Mouse (Mus musculus) kidney, postnatal 36 days (tissue): ENCODE measurements at regions not wholly inside any gene's neighbourhood (a gene's known extent, or its start where the extent isn't known, plus 50 kb on each side); places are given as distances from the start of the nearest gene placed in this dataset.

Experiments used
- DNase-seq, 2 experiments: peaks; one replicate each; pipeline ENCODE4 v3.0.0; 2021 to 2022; ENCODE audit warnings: mixed read lengths in 2 of 2

- no peak for DNase-seq
Measured at GRCm38 (mm10) chr1:57574530-57574929, 167.6 kb upstream of the Tyw5 start.

DNA sequence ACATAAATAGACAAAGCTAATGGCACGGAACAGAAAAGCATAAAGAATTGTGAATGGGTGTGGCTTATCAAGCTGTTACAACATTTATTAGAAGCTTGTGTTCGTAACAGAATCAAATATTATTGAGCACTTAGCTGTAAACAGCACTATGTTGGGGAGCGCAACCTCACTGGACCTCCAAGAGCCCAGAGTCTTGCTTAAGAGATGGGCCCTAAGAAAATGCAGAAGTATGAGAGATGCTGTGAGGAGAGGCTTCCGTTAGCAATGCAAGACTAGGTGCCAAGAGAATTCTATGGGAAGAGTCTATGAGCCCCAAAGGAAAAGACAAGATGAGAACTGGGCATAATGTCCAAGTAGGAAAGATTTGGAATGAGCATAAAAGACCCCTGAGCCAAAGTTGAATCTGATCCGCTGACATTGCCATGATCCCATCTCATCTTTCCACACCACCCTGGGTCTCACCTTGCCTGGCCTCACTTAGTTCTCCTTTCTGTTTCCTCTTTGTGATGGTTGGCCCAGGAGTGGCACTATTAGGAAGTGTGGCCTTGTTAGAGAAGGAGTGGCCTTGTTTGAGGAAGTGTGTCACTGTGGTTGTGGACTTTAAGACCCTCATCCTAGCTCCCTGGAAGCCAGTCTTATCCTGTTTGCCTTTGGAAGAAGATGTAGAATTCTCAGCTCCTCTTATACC, 169.3 kb upstream of the Tyw5 start:
- DNase-seq = no peak

DNA sequence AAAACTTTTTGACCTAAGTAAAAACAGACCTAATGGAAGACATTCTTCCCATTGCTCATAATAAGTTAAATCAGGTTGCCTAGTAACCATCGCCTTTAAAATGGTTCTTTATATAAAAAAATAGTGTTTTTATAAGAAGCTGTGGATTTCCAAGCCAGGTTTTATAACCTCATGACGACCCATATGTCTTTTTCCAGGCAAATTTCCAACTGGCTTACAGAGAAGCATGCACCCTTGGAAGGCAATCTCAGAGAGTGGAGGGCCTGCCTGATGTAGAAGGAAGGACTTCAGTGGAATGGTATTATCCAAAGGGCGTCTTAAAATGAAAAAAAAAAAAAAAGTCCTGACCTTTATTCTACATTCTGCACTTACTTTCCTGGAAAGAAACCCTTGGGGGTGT, 172.2 kb upstream of the Tyw5 start:
- DNase-seq = no peak

DNA sequence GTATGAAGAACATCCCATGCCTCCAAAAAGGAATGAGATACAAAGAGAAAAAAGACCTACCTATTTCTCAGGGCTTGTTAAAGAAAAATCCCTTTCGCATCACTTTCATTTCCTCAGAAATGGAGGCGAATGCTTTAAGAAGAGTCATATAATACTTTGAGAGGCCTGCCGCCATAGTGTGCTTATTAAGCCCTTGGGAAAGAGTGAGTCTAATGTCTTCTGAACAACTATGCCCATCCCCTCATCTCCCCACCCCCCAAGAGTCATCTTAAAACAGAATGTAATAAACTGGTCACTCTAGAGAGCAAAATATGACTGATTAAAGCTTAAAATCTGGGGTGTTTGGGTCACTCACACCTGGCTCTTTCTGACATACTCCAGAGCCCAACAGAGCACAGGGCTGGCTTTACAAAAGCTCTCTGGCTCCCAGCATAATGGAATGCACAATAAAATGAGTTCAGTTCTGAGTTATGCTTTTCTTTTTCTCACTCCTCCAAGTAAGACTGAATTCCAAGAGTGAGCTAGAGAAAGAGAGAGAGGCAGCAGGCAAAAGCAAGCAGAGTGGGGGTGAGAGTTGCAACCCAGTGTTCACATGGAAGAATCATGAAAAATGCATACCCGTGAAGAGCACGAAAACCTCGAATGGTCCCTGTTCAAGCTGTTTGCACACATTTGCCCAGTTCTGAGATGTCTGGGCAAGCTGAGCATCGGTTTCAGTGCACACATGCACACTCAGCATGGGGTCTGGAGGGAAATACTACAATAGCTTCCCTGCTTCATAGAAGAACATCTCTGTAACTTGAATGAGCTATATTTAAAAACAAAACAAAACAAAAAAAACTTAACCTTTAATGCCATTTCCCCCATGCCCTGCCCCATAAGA, 180.0 kb upstream of the Spats2l start:
- no peak for DNase-seq

DNA sequence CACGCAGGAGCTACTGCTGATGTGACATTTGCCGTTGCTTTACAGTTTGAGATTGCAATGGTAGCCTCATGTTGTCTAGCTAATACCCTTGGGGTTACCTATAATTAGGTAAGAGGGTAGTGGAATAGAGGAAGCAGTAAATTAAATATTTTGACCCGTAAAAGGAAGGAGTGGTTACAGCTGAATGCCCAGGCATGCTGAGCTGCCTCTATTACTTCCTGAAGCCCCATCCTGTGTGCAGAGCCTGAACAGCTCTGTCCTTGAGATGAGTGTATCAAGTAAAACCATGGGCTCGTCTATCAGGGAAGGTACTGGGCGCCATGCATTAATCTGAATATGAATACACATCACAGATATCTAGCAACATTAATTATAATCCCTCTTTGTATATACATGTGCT, 179.1 kb upstream of the Spats2l start:
- DNase-seq = no peak

DNA sequence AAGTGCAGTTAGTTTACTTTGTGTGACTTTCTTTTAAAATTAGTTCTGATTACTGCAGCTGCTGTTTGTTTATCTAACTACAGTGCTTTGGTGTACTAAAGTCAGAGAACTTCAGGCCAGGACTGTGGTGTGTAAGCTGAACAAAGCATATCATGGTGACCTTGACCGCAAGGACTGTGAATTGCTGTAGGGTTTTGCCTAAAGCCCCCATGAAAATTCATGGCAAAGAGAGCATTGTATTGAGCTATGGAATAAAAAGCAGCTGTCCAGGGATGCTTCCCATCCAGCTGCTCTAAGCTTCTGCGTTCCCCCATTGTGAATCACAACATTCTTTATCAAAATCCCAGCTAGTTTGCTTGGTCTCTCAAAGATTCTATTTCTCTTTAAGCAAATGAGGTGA, 173.0 kb upstream of the Spats2l start:
- no peak for DNase-seq

GRCm38 (mm10) chr1:57605525-57605924, 168.4 kb upstream of the Spats2l start:
- DNase-seq = no peak

GRCm38 (mm10) chr1:57606060-57606683, 167.8 kb upstream of the Spats2l start:
- no peak for DNase-seq

GRCm38 (mm10) chr1:57607026-57607425, 166.9 kb upstream of the Spats2l start:
- DNase-seq = no peak

- DNase-seq = no peak
Measured at GRCm38 (mm10) chr1:57607626-57608422, 166.1 kb upstream of the Spats2l start.

DNA sequence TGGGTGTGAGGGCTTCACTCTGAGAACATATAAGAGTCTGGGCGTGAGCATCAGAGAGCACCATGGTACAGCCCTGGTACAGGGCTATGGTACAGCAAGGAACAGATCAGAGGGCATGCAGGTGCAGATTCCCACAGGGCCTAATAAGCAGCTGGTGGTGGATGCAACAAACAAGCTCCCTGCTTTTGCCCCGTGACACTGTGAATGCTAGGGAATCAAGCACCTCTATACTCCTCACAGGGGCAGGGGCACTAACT, 165.6 kb upstream of the Spats2l start:
- no peak for DNase-seq

- no peak for DNase-seq
Measured at GRCm38 (mm10) chr1:57609307-57609706, 164.7 kb upstream of the Spats2l start.

- DNase-seq = no peak
Measured at GRCm38 (mm10) chr1:57612171-57612570, 161.8 kb upstream of the Spats2l start.

GRCm38 (mm10) chr1:57612931-57613804, 160.8 kb upstream of the Spats2l start:
- DNase-seq = peak; percentile 32 to 33

DNA sequence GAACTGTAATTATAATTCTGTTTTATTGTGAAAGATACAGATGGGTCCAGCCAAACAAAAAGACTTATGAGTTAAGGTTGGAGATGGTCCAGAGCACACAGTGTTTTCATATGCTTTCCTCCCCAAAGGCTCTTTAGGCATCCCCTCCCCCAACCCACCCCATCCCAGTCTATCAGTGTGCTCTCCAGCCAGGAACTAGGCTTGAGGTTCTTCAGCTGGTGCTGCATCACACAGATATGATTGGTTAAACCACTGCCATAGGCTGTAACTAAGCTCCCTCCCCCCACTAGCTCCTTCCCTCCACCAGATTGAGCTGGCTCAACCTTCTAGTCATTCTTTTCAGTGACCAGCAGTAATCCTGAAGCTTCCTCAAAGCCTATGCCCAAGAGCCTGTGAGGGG, 158.8 kb upstream of the Spats2l start:
- no peak for DNase-seq

DNA sequence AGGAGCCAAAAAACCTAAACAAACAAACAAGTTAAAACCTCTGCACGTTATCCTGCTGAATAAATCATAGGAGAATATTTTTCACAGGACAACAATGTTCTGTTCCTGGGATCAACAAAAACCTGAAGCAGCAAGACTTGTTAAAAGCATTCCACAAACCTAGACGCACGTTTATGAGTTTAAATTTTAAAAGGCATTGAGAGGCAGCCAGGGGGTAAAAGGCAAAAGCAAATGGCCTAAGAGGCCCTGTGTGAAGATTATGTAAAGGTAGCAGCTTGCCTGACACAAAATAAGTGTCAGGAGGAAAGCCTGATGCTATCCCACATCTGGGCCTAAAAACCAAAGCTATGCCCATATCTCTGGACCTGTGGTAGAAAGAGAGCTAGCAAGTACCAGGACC, 156.6 kb upstream of the Spats2l start:
- peak in 1 of 2 experiments; percentile 34 for DNase-seq

DNA sequence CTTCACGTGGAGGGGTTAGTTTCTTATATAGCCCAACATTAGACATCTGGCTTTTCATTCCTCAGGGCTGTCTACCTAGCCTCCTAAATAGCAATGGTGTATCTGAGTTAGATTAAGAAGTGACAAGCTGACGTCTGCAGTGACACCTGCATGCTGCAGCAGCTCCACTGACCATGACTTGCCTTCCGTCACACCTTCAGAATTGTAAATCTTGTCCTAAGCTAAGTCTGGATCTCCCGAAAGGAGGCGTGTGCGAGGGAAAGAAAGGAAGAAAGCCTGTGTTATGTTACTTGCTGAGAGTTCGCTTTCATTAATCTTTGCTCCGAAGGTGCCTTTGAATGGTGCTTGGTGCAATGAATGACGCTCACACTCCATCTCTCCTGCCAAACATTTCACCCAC, 151.4 kb upstream of the Spats2l start:
- no peak for DNase-seq

DNA sequence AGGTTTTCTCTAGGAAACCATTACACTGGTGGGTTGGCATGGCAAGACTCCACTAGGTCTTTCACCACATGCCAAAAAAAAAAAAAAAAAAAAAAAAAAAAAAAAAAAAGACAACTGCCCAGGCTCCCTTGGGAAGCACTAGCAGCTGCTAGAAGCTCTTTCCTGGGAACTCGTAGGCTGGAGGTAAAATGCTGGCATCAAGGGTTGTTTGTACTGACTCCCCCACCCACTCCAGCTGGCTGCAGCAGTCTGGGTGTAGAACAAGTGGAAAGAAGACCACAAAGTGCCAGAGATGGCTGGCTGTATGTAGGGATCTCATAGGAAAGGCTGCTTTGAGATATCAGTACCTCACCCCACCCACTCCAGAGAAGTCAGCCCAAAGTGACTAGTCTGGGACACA, 140.0 kb upstream of the Spats2l start:
- DNase-seq = no peak

- DNase-seq = no peak
Measured at GRCm38 (mm10) chr1:57642131-57642530, 131.8 kb upstream of the Spats2l start.

DNA sequence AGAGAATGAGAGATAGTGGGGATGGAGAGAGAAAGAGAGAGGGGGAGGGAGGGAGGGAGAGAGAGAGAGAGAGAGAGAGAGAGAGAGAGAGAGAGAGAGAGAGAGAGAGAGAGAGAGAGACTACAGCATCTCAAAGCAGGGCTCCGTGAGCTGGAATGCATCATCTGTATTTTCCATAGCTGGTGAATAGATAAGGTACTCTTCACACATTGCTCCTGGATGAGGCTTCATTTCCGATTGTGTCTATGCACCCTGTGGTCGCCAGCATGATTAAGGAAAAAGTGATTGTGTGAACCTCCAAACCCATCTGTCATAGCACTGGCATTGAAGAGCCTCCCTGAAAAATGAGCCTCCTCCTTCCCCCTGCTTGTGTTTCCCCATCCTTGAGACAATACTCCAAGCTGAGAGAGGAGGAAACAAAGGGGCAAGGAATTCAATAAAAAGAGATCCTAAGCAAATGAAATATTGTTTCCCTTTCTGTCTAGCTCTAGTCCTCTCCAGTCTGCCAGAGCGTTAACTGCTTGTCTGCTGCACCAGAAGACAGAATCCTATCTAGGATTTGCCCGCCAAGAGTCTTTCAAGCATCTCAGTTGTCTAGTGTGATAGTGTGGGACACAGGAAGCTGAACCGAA, 130.4 kb upstream of the Spats2l start:
- no peak for DNase-seq

DNA sequence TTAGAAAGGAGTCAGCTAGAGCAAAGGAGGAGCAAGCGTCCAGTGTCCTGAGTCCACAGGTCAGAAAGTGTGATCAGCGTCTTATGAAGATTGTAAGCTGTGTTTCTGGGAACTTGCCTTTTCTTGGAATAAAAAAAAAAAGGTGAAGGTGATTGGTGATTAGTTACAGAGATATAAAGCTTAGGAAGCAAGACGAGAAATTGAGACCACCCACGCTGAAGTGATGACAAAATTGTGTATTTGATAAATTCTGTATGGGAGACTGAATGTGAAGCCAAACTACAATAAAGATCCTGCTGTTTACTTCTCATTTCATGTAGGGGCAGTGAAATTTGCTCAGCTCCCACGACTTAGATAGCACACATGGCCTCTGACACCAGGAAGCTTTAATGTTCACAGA, 109.0 kb upstream of the Spats2l start:
- DNase-seq = peak in 1 of 2 experiments; percentile 2

- no peak for DNase-seq
Measured at GRCm38 (mm10) chr1:57665724-57666123, 108.2 kb upstream of the Spats2l start.
